Mouse (Mus musculus): ENCODE results near the gene Pgrmc1.

- TF ChIP-seq POLR2A (IDR thresholded peaks at IDR 0.05; ENCODE audit: low read depth, low read length) = no peak
- no peak for TF ChIP-seq CTCF (conservative IDR thresholded peaks at IDR 0.05; ENCODE audit: insufficient read depth, insufficient read length, low read depth, low read length)
These were observed 4.9 kb downstream of the Pgrmc1 start for GRCm38 (mm10) chrX:36602926-36603325.

All from kidney, adult 2 months (tissue).